Mouse (Mus musculus): ENCODE data around the gene H2-T3. TPM values are rescaled to one million over a fixed set of nuclear protein-coding genes. Genes with fewer than 3 reads are reported as not detected.

The H2-T3 gene
- polyA plus RNA-seq, 1 experiment from 2014 or later = not detected

DNA sequence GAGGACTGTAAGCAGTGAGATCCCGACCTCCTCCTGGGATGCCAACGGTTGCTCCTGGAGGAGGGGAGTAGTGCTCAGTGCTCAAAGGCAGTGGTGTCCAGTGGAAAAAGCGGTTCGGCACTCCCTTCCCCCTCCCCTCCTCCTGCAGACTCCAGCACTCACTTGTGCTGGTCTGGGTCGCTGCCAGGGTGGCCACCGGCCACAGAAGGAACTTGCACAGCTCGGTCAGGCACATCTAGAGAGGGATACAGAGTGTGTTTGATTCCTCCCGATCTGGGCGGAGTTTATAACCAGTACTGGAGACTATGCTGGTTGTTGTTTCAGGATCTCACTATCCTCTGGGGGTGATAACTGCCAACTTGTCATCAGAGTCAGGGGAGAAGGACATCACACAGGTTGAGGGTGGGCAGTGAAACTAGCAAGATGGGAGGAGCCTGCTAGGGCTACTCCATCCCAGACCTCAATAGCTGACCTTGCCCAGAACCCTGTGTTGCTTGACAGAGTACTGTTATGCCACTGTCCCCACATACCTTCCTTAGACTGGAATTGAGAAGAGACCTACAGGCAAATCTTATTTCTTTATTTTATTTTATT, 35.2 kb upstream of the H2-T3 start:
- Histone ChIP-seq H3K9me3 (ENCODE audit: control insufficient read depth, low read length) (no peaks in the 10 kb centered on the region), H3K4me3 (ENCODE audit: control insufficient read depth in 1 of 2, insufficient read depth in 1 of 2, low read depth in 1 of 2, low read length in 2 of 2) (peak overlapping the region; percentile 3 to 6; a peak in 1 of 4 replicates), H3K4me1 (ENCODE audit: control insufficient read depth in 2 of 2, insufficient read depth in 2 of 2, low read length in 2 of 2) (peaks cover 5 to 7% of the 10 kb centered on the region in 2 experiments; a peak in 2 of 4 replicates), H3K4me2 (ENCODE audit: low read length) (peak overlapping the region; percentile 49), H3K27ac (replicated peaks in 1 of 2; ENCODE audit: control insufficient read depth in 1 of 2, insufficient read depth in 1 of 2, low read depth in 2 of 2, low read length in 2 of 2) (no peak overlapping the region), H3K27me3 (ENCODE audit: control insufficient read depth, insufficient read depth, low read length) (peaks cover 62% of the 10 kb centered on the region), H3K9ac (ENCODE audit: low read length) (no peak overlapping the region), H3K36me3 (ENCODE audit: control insufficient read depth, insufficient read depth, low read length) (no peaks in the 10 kb centered on the region)
- no peak for ATAC-seq (ENCODE audit: insufficient number of reproducible peaks, insufficient read depth, low FRiP score, low read depth)
- WGBS = 5% methylated on average over 9 of the region's 9 CpGs

DNA sequence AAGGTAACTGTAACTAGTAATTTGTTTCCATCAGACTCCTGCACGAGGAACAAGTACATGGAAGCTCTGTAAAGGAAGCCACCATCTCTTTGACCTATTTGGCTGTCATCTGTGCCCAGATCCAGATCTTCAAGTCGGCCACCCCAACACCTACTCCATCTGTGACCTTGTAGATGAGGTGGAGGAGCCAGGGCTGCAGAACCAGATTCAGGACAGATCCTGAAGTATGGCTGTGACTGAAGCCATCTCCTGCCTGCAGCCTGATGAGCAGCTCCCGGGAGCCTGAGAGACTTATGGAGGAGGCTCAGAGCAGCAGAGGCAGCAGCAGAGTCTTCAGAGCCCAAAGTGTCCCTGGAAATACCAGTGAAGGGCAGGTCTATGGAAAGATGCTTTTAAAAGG, 34.4 kb upstream of the H2-T3 start:
- H3K9ac ChIP-seq (ENCODE audit: low read length) = no peak overlapping the region
- no peak overlapping the region for H3K4me3 ChIP-seq (ENCODE audit: control insufficient read depth in 1 of 2, insufficient read depth in 1 of 2, low read depth in 1 of 2, low read length in 2 of 2)
- no peaks in the 10 kb centered on the region for H3K9me3 ChIP-seq (ENCODE audit: control insufficient read depth, low read length)
- no peak for ATAC-seq (ENCODE audit: insufficient number of reproducible peaks, insufficient read depth, low FRiP score, low read depth)
- H3K27ac ChIP-seq (replicated peaks in 1 of 2; ENCODE audit: control insufficient read depth in 1 of 2, insufficient read depth in 1 of 2, low read depth in 2 of 2, low read length in 2 of 2) = no peak overlapping the region
- peaks cover 5 to 7% of the 10 kb centered on the region in 2 experiments; a peak in 2 of 4 replicates for H3K4me1 ChIP-seq (ENCODE audit: control insufficient read depth in 2 of 2, insufficient read depth in 2 of 2, low read length in 2 of 2)
- H3K4me2 ChIP-seq (ENCODE audit: low read length) = no peak overlapping the region
- peaks cover 60% of the 10 kb centered on the region for H3K27me3 ChIP-seq (ENCODE audit: control insufficient read depth, insufficient read depth, low read length)
- H3K36me3 ChIP-seq (ENCODE audit: control insufficient read depth, insufficient read depth, low read length) = no peaks in the 10 kb centered on the region
- WGBS = 34% methylated on average over 3 of the region's 3 CpGs

DNA sequence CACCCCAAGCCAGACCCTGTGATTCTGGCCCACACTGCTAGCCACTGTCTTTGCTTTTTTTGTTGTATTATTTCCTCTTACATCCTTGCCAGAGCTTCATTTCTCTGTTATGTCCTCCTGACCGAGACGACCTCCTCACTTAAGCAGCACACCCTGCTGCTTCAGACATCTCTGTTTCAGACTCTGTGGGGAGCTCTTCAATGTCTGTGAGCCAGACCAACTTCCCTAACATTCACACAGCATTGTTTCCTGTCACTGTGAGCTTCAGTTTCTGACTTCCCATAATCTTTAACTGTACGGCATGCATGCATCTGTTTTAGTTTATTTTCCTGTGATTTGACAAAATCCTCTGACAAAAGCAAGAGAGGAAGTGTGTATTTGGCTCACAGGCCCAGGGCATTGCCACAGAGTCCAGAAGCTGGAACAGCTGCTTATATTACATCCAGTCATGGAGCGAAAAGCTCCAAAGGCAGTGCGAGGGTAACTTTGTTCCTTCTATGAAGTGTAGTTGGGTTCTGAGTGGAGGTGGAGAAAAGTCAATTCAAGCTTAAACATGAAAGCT, 28.6 kb upstream of the H2-T3 start:
- H3K27me3 ChIP-seq (ENCODE audit: control insufficient read depth, insufficient read depth, low read length) = peaks cover 73% of the 10 kb centered on the region
- no peak overlapping the region for H3K4me2 ChIP-seq (ENCODE audit: low read length)
- no peaks in the 10 kb centered on the region for H3K9me3 ChIP-seq (ENCODE audit: control insufficient read depth, low read length)
- H3K9ac ChIP-seq (ENCODE audit: low read length) = no peak overlapping the region
- H3K27ac ChIP-seq (replicated peaks in 1 of 2; ENCODE audit: control insufficient read depth in 1 of 2, insufficient read depth in 1 of 2, low read depth in 2 of 2, low read length in 2 of 2) = no peak overlapping the region
- H3K4me3 ChIP-seq (ENCODE audit: control insufficient read depth in 1 of 2, insufficient read depth in 1 of 2, low read depth in 1 of 2, low read length in 2 of 2) = no peak overlapping the region
- ATAC-seq (ENCODE audit: insufficient number of reproducible peaks, insufficient read depth, low FRiP score, low read depth) = no peak
- no peaks in the 10 kb centered on the region for H3K36me3 ChIP-seq (ENCODE audit: control insufficient read depth, insufficient read depth, low read length)
- peaks cover 0 to 4% of the 10 kb centered on the region in 2 experiments; a peak in 2 of 4 replicates for H3K4me1 ChIP-seq (ENCODE audit: control insufficient read depth in 2 of 2, insufficient read depth in 2 of 2, low read length in 2 of 2)
- WGBS = 57% methylated on average over 5 of the region's 5 CpGs

DNA sequence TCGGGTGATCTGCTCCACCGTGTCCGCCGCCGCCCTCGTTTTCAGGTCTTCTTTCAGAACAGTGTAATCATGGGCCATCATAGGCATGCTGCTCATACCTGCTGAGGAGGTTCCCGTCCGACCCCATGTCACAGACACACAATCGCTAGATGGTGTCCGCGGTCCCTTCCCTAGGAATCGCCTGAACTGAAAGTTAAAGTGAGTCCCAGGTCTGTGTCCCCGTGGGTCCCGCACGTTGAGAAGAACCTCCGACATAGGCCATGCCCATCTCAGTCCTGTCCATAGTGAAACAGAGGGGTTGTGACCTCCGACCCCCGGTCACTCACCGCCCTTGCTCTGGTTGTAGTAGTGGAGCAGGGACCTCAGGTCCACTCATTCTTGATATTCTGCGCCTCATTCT, 25.5 kb upstream of the H2-T3 start:
- Histone ChIP-seq H3K27me3 (ENCODE audit: control insufficient read depth, insufficient read depth, low read length) (peaks cover 76% of the 10 kb centered on the region), H3K4me2 (ENCODE audit: low read length) (peak overlapping the region; percentile 27), H3K4me3 (ENCODE audit: control insufficient read depth in 1 of 2, insufficient read depth in 1 of 2, low read depth in 1 of 2, low read length in 2 of 2) (peak overlapping the region in 1 of 2 experiments; percentile 18; a peak in 2 of 4 replicates), H3K4me1 (ENCODE audit: control insufficient read depth in 2 of 2, insufficient read depth in 2 of 2, low read length in 2 of 2) (peaks cover 0 to 4% of the 10 kb centered on the region in 2 experiments; a peak in 2 of 4 replicates), H3K27ac (replicated peaks in 1 of 2; ENCODE audit: control insufficient read depth in 1 of 2, insufficient read depth in 1 of 2, low read depth in 2 of 2, low read length in 2 of 2) (no peak overlapping the region), H3K9me3 (ENCODE audit: control insufficient read depth, low read length) (no peaks in the 10 kb centered on the region), H3K36me3 (ENCODE audit: control insufficient read depth, insufficient read depth, low read length) (no peaks in the 10 kb centered on the region), H3K9ac (ENCODE audit: low read length) (no peak overlapping the region)
- ATAC-seq (ENCODE audit: insufficient number of reproducible peaks, insufficient read depth, low FRiP score, low read depth) = no peak
- WGBS = 5% methylated on average over 20 of the region's 20 CpGs

DNA sequence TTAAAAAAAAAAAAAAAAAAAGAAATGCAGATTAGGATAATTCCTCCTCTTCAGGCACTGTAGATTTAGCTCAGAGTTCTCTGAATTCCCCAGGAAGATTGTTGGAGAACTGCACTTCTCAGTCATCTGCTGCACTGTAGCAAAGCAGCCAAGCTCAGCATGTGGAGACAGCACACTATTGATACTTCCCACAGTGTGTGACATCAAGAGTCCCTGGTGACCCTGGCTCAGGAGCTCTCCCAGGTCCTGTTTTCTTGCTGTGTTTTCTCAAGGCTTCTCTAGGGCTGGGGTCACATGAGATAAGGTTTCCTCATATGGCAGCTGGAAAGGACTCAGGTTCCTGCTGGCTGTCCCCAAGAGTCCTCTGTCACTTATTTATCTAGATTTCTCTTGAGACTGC, 16.8 kb upstream of the H2-T3 start:
- Histone ChIP-seq H3K27ac (replicated peaks in 1 of 2; ENCODE audit: control insufficient read depth in 1 of 2, insufficient read depth in 1 of 2, low read depth in 2 of 2, low read length in 2 of 2) (no peak overlapping the region), H3K36me3 (ENCODE audit: control insufficient read depth, insufficient read depth, low read length) (no peaks in the 10 kb centered on the region), H3K27me3 (ENCODE audit: control insufficient read depth, insufficient read depth, low read length) (peaks cover 68% of the 10 kb centered on the region), H3K9me3 (ENCODE audit: control insufficient read depth, low read length) (no peaks in the 10 kb centered on the region), H3K4me1 (ENCODE audit: control insufficient read depth in 2 of 2, insufficient read depth in 2 of 2, low read length in 2 of 2) (peaks cover 0 to 4% of the 10 kb centered on the region in 2 experiments; a peak in 3 of 4 replicates), H3K9ac (ENCODE audit: low read length) (no peak overlapping the region), H3K4me2 (ENCODE audit: low read length) (no peak overlapping the region), H3K4me3 (ENCODE audit: control insufficient read depth in 1 of 2, insufficient read depth in 1 of 2, low read depth in 1 of 2, low read length in 2 of 2) (no peak overlapping the region)
- ATAC-seq (ENCODE audit: insufficient number of reproducible peaks, insufficient read depth, low FRiP score, low read depth) = no peak

DNA sequence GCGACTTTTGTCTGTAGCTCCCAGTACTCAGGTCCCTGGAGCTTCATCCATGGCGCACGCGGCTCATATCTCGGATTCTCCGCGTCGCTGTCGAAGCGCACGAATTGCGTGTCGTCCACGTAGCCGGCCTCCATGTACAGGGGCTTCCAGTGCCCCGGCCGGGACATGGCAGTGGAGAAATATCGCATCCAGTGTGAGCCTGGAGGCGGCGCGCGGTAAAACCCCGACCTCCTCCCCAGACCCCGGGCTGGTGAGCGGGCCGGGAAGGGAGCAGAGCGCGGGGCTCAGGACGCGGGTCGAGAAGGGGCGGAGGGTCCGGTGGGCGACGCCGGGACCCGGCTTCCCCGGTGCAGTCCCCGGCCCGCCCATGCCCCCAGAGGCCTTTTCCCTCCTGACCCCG, 15.8 kb upstream of the H2-T3 start:
- ATAC-seq (ENCODE audit: insufficient number of reproducible peaks, insufficient read depth, low FRiP score, low read depth) = no peak
- Histone ChIP-seq H3K36me3 (ENCODE audit: control insufficient read depth, insufficient read depth, low read length) (no peaks in the 10 kb centered on the region), H3K9ac (ENCODE audit: low read length) (peak overlapping the region; percentile 32; the same call in 1 of the 2 replicates), H3K4me2 (ENCODE audit: low read length) (peak overlapping the region; percentile 75), H3K4me1 (ENCODE audit: control insufficient read depth in 2 of 2, insufficient read depth in 2 of 2, low read length in 2 of 2) (peaks cover 0 to 4% of the 10 kb centered on the region in 2 experiments; a peak in 3 of 4 replicates), H3K4me3 (ENCODE audit: control insufficient read depth in 1 of 2, insufficient read depth in 1 of 2, low read depth in 1 of 2, low read length in 2 of 2) (peak overlapping the region; percentile 40 to 42), H3K27me3 (ENCODE audit: control insufficient read depth, insufficient read depth, low read length) (peaks cover 67% of the 10 kb centered on the region), H3K27ac (replicated peaks in 1 of 2; ENCODE audit: control insufficient read depth in 1 of 2, insufficient read depth in 1 of 2, low read depth in 2 of 2, low read length in 2 of 2) (no peak overlapping the region), H3K9me3 (ENCODE audit: control insufficient read depth, low read length) (no peaks in the 10 kb centered on the region)
- 1% methylated on average over 40 of the region's 41 CpGs for WGBS

DNA sequence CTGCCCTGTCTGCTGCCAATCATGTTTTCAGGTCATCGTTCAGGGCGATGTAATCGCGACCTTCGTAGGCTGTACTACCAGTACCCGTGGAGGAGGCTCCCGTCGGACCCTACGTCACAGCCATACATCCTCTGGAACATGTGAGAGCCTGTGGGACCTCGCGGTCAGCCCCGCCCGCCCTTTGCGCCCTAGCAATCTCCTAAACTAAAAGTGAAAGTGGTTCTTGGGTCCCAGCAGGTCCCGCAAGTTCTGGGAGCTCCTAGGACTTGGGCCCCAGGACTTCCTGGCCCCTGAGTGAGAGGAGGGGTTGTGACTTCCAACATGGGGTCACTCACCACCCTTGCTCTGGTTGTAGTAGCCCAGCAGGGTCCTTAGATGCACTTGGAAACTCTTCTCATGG, 15.4 kb upstream of the H2-T3 start:
- peak overlapping the region; percentile 40 to 42 for H3K4me3 ChIP-seq (ENCODE audit: control insufficient read depth in 1 of 2, insufficient read depth in 1 of 2, low read depth in 1 of 2, low read length in 2 of 2)
- peaks cover 69% of the 10 kb centered on the region for H3K27me3 ChIP-seq (ENCODE audit: control insufficient read depth, insufficient read depth, low read length)
- peaks cover 0 to 4% of the 10 kb centered on the region in 2 experiments; a peak in 3 of 4 replicates for H3K4me1 ChIP-seq (ENCODE audit: control insufficient read depth in 2 of 2, insufficient read depth in 2 of 2, low read length in 2 of 2)
- H3K9ac ChIP-seq (ENCODE audit: low read length) = peak overlapping the region; percentile 32; the same call in 1 of the 2 replicates
- H3K36me3 ChIP-seq (ENCODE audit: control insufficient read depth, insufficient read depth, low read length) = no peaks in the 10 kb centered on the region
- WGBS = under 1% methylated on average over 15 of the region's 15 CpGs
- peak overlapping the region; percentile 75 for H3K4me2 ChIP-seq (ENCODE audit: low read length)
- no peak overlapping the region for H3K27ac ChIP-seq (replicated peaks in 1 of 2; ENCODE audit: control insufficient read depth in 1 of 2, insufficient read depth in 1 of 2, low read depth in 2 of 2, low read length in 2 of 2)
- ATAC-seq (ENCODE audit: insufficient number of reproducible peaks, insufficient read depth, low FRiP score, low read depth) = no peak
- no peaks in the 10 kb centered on the region for H3K9me3 ChIP-seq (ENCODE audit: control insufficient read depth, low read length)

All from heart, embryonic 14.5 days (tissue).